In genomic region chr11:96319910-96320309, GRCm38 (mm10) we compare ENCODE assay signal across 7 mouse cellular contexts. TPM values are rescaled to one million over a fixed set of nuclear protein-coding genes. Genes with fewer than 3 reads are reported as not detected.
A peak's percentile ranks its signal among the peaks of the same experiment; 100 is the strongest.
DNase-seq lines count a peak whose midpoint lies in the region; ATAC-seq and TF ChIP-seq lines count a peak whose summit lies in the region.

No protein-coding gene starts in this region.

- TF ChIP-seq CTCF in C2C12 (IDR thresholded peaks at IDR 0.05; ENCODE audit: control insufficient read depth, insufficient read depth, insufficient read length), result no peak

- ATAC-seq in intestine, embryonic 16.5 days, result peak; percentile 11; the same call in 1 of the 2 replicates
- no peak; the same call in 1 of the 2 replicates for ATAC-seq in lung, embryonic 15.5 days (ENCODE audit: borderline replicate concordance, extremely low read depth, low FRiP score, low TSS enrichment)
- ATAC-seq in cerebellum, adult (ENCODE audit: insufficient number of reproducible peaks, low FRiP score, low TSS enrichment), result no peak

- H3K36me3 ChIP-seq in C2C12 (ENCODE audit: control insufficient read depth, insufficient read depth), result no peaks in the 10 kb centered on the region
- no peaks in the 10 kb centered on the region for H3K36me3 ChIP-seq in intestine, embryonic 16.5 days (ENCODE audit: control insufficient read depth, insufficient read depth, low read length)
- no peaks in the 10 kb centered on the region for H3K36me3 ChIP-seq in lung, embryonic 15.5 days

- H3K4me2 ChIP-seq in intestine, embryonic 16.5 days (ENCODE audit: low read depth, low read length), result peak overlapping the region; percentile 79
- peak overlapping the region; percentile 70 for H3K4me2 ChIP-seq in lung, embryonic 15.5 days

- peak overlapping the region; percentile 97 for H3K27ac ChIP-seq in intestine, embryonic 16.5 days (ENCODE audit: low read length)
- peak overlapping the region; percentile 99 for H3K27ac ChIP-seq in lung, embryonic 15.5 days

- H3ac ChIP-seq in C2C12 (ENCODE audit: control insufficient read depth, insufficient read length, low read depth), result no peak overlapping the region

- no peaks in the 10 kb centered on the region for H3K79me2 ChIP-seq in C2C12 (ENCODE audit: control insufficient read depth, insufficient read depth)

- no peaks in the 10 kb centered on the region for H3K79me3 ChIP-seq in C2C12 (ENCODE audit: low read depth)

- DNase-seq in ZHBTc4 (ENCODE audit: low read depth, low spot score), result peak; percentile 61
- DNase-seq in layer of hippocampus, postnatal 25 days (ENCODE audit: extremely low spot score in 1 of 2, low spot score in 1 of 2), result no peak
- no peak for DNase-seq in thymus, postnatal 10 days (ENCODE audit: low spot score in 2 of 2)

- H3K9ac ChIP-seq in intestine, embryonic 16.5 days (ENCODE audit: low read depth, low read length), result peak overlapping the region; percentile 87
- H3K9ac ChIP-seq in lung, embryonic 15.5 days, result peak overlapping the region; percentile 77

- under 1% methylated on average over 29 of the region's 29 CpGs for whole genome bisulfite sequencing in intestine, embryonic 16.5 days
- under 1% methylated on average over 29 of the region's 29 CpGs for WGBS in lung, embryonic 15.5 days

- H3K4me1 ChIP-seq in intestine, embryonic 16.5 days (ENCODE audit: control insufficient read depth, insufficient read depth, low read length), result peaks cover 12% of the 10 kb centered on the region; the same call in 1 of the 2 replicates
- H3K4me1 ChIP-seq in lung, embryonic 15.5 days, result peaks cover 17% of the 10 kb centered on the region; the same call in 1 of the 2 replicates

- H3K4me3 ChIP-seq in C2C12 (ENCODE audit: insufficient read depth, poor library complexity, severe bottlenecking), result peak overlapping the region; percentile 6
- peak overlapping the region; percentile 69 for H3K4me3 ChIP-seq in intestine, embryonic 16.5 days (ENCODE audit: low read length)
- H3K4me3 ChIP-seq in lung, embryonic 15.5 days, result peak overlapping the region; percentile 58

- peaks cover 70% of the 10 kb centered on the region for H3K27me3 ChIP-seq in C2C12 (ENCODE audit: control insufficient read depth, insufficient read depth, insufficient read length)
- no peaks in the 10 kb centered on the region for H3K27me3 ChIP-seq in intestine, embryonic 16.5 days (replicated peaks; ENCODE audit: control insufficient read depth, insufficient read depth, low read length)
- H3K27me3 ChIP-seq in lung, embryonic 15.5 days, result peaks cover 60% of the 10 kb centered on the region

- H3K9me3 ChIP-seq in intestine, embryonic 16.5 days (ENCODE audit: control insufficient read depth, low read length), result no peaks in the 10 kb centered on the region
- H3K9me3 ChIP-seq in lung, embryonic 15.5 days, result no peaks in the 10 kb centered on the region

TF ChIP-seq in C2C12, 6 proteins besides CTCF, POLR2A, EP300 and RAD21:
- TF ChIP-seq MYOD1 (IDR thresholded peaks at IDR 0.05; ENCODE audit: control insufficient read depth, insufficient read length, low read depth) (no peak), MAX (IDR thresholded peaks at IDR 0.05) (no peak), USF1 (IDR thresholded peaks at IDR 0.05; ENCODE audit: low read depth) (no peak), MYOG (IDR thresholded peaks at IDR 0.05; ENCODE audit: control insufficient read depth, extremely low read depth, insufficient read length) (no peak), FOSL1 (IDR thresholded peaks at IDR 0.05; ENCODE audit: insufficient read depth, low read length, poor library complexity, severe bottlenecking) (no peak), CEBPB (IDR thresholded peaks at IDR 0.05; ENCODE audit: low read depth) (no peak)

RNA-seq across cellular contexts. Expression of gene Hoxb4, which starts 1.8 kb away (rescaled TPM):
- 0.02 TPM for polyA plus RNA-seq in C2C12 (2012; fragmentation: generic; extraction: Trizol)
- 1.8 and 2.0 TPM in 2 replicates for polyA plus RNA-seq in intestine, embryonic 16.5 days (2015; fragmentation: Nextera tagmentation; extraction: Ambion mirVana)
- polyA plus RNA-seq in lung, embryonic 15.5 days (2015; fragmentation: Nextera tagmentation; extraction: Ambion mirVana), result 4.3 and 4.4 TPM in 2 replicates
- total RNA-seq in layer of hippocampus, postnatal 25 days (2021), result not detected

RNA-seq across cellular contexts. Expression of gene Hoxb3, which starts 3.2 kb away (rescaled TPM):
- not detected for polyA plus RNA-seq in C2C12 (2012; fragmentation: generic; extraction: Trizol)
- 1.4 and 1.5 TPM in 2 replicates for polyA plus RNA-seq in intestine, embryonic 16.5 days (2015; fragmentation: Nextera tagmentation; extraction: Ambion mirVana)
- polyA plus RNA-seq in lung, embryonic 15.5 days (2015; fragmentation: Nextera tagmentation; extraction: Ambion mirVana), result 3.0 and 3.8 TPM in 2 replicates
- not detected for total RNA-seq in layer of hippocampus, postnatal 25 days (2021)

RNA-seq across cellular contexts. Expression of gene Hoxb5, which starts 16.8 kb away (rescaled TPM):
- not detected for polyA plus RNA-seq in C2C12 (2012; fragmentation: generic; extraction: Trizol)
- 26.4 and 28.7 TPM in 2 replicates for polyA plus RNA-seq in intestine, embryonic 16.5 days (2015; fragmentation: Nextera tagmentation; extraction: Ambion mirVana)
- 46.1 and 54.1 TPM in 2 replicates for polyA plus RNA-seq in lung, embryonic 15.5 days (2015; fragmentation: Nextera tagmentation; extraction: Ambion mirVana)
- total RNA-seq in layer of hippocampus, postnatal 25 days (2021), result not detected

RNA-seq across cellular contexts. Expression of gene Hoxb6, which starts 27.6 kb away (rescaled TPM):
- 0.05 TPM for polyA plus RNA-seq in C2C12 (2012; fragmentation: generic; extraction: Trizol)
- 11.1 and 11.3 TPM in 2 replicates for polyA plus RNA-seq in intestine, embryonic 16.5 days (2015; fragmentation: Nextera tagmentation; extraction: Ambion mirVana)
- 15.2 and 16.9 TPM in 2 replicates for polyA plus RNA-seq in lung, embryonic 15.5 days (2015; fragmentation: Nextera tagmentation; extraction: Ambion mirVana)
- not detected for total RNA-seq in layer of hippocampus, postnatal 25 days (2021)

RNA-seq across cellular contexts. Expression of gene Hoxb2, which starts 30.4 kb away (rescaled TPM):
- not detected for polyA plus RNA-seq in C2C12 (2012; fragmentation: generic; extraction: Trizol)
- polyA plus RNA-seq in intestine, embryonic 16.5 days (2015; fragmentation: Nextera tagmentation; extraction: Ambion mirVana), result 9.6 and 11.6 TPM in 2 replicates
- polyA plus RNA-seq in lung, embryonic 15.5 days (2015; fragmentation: Nextera tagmentation; extraction: Ambion mirVana), result 36.9 and 39.2 TPM in 2 replicates
- total RNA-seq in layer of hippocampus, postnatal 25 days (2021), result not detected

Comparison
In these comparisons a context has a peak if more than half of its experiments do, and no peak if none do; other contexts are left out.
1. H3K4me3 ChIP-seq: peak in every context shown above with its lines; median percentile 69 in intestine, embryonic 16.5 days; 58 in lung, embryonic 15.5 days; 6 in C2C12.
2. RNA of gene Hoxb5, which starts 16.8 kb away (polyA plus RNA-seq): 46.1 to 54.1 TPM in lung, embryonic 15.5 days and 26.4 to 28.7 TPM in intestine, embryonic 16.5 days; not detected in C2C12 (single experiment); every median in the first group is over 10 times any median in the second.